Mouse (Mus musculus): ENCODE measurements around the gene Hist1h2bh. TPM values are rescaled to one million over a fixed set of nuclear protein-coding genes. Genes with fewer than 3 reads are reported as not detected.
"Not testable (repeated sequence)": the region's sequence is repeated elsewhere in the genome, so short reads cannot be mapped to it uniquely, and the experiment has no call there.

The Hist1h2bh gene
- polyA plus RNA-seq, 1 experiment from 2014 or later: 0.82 TPM

GRCm38 (mm10) chr13:23546694-23547093, 3.5 kb upstream of the Hist1h2bh start:
- Histone ChIP-seq H3K4me2 (ENCODE audit: low read depth) (no peak overlapping the region), H3K27me3 (ENCODE audit: control insufficient read depth, insufficient read depth, low read length) (no peaks in the 10 kb centered on the region), H3K4me1 (ENCODE audit: control insufficient read depth, insufficient read depth, low read length) (peaks cover 6% of the 10 kb centered on the region; the same call in 1 of the 2 replicates), H3K36me3 (ENCODE audit: control insufficient read depth, insufficient read depth, low read length) (no peaks in the 10 kb centered on the region), H3K9ac (ENCODE audit: low read length) (no peak overlapping the region), H3K9me3 (ENCODE audit: control insufficient read depth, low read length) (no peaks in the 10 kb centered on the region), H3K27ac (ENCODE audit: low read depth, low read length) (0 out of 2 replicates have a peak overlapping the region, but pooled peaks have one; percentile 1), H3K4me3 (ENCODE audit: low read depth, low read length) (no peak overlapping the region)
- DNase-seq (ENCODE audit: low spot score) (no peak), ATAC-seq (ENCODE audit: insufficient read depth, low FRiP score, low TSS enrichment) (no peak)
- WGBS: 85% methylated on average over 5 of the region's 5 CpGs

- ATAC-seq (ENCODE audit: insufficient read depth, low FRiP score, low TSS enrichment); H3K36me3 ChIP-seq (ENCODE audit: control insufficient read depth, insufficient read depth, low read length); H3K27me3 ChIP-seq (ENCODE audit: control insufficient read depth, insufficient read depth, low read length); DNase-seq (ENCODE audit: low spot score); H3K9me3 ChIP-seq (ENCODE audit: control insufficient read depth, low read length); H3K4me1 ChIP-seq (ENCODE audit: control insufficient read depth, insufficient read depth, low read length): not testable (repeated sequence)
- Histone ChIP-seq H3K27ac (ENCODE audit: low read depth, low read length) (peak overlapping the region; percentile 87), H3K4me3 (ENCODE audit: low read depth, low read length) (peak overlapping the region; percentile 42), H3K9ac (ENCODE audit: low read length) (peak overlapping the region; percentile 63), H3K4me2 (ENCODE audit: low read depth) (peak overlapping the region; percentile 36)
- WGBS: under 1% methylated on average over 8 of the region's 14 CpGs
These were observed 1.6 kb upstream of the Hist1h2bh start for GRCm38 (mm10) chr13:23544787-23545120.

DNA sequence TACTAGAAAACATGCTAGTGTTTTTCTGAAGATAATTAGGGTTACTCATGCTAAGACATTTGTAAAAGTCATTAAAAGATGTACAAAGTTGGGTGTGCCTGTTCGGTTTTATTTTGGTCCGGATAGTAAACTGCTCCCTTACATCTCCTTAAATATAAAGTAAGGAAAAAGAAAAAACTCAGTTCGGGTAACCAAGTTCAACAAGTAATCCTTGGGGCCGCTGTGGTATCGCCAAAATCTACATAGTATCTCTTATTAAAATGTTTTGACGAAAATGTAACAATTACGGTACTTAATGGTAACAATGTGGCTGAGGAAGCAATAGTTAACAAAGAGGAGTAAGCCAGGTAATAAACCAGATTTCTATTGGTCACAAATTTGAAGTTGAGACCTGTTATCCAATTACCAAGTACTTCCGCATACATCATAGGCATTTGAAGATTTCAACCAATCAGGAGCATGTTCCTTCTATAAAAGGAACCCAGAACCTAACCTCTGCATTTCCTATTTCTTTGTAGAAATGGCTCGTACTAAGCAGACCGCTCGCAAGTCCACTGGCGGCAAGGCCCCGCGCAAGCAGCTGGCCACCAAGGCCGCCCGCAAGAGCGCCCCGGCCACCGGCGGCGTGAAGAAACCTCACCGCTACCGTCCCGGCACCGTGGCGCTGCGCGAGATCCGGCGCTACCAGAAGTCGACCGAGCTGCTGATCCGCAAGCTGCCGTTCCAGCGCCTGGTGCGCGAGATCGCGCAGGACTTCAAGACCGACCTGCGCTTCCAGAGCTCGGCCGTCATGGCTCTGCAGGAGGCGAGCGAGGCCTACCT, 984 bp upstream of the Hist1h2bh start, which contains the start of gene Hist1h3f:
Gene Hist1h3f, plus strand, starts transcription at position 88 of the 822 bp plus-strand sequence.
- H3K4me2 ChIP-seq (ENCODE audit: low read depth): peak within 1 kb of the TSS; percentile 72
- under 1% methylated on average over 24 of the region's 45 CpGs for WGBS
- peak within 1 kb of the TSS; percentile 87 for H3K27ac ChIP-seq (ENCODE audit: low read depth, low read length)
- ATAC-seq (ENCODE audit: insufficient read depth, low FRiP score, low TSS enrichment) (peak; percentile 93), DNase-seq (ENCODE audit: low spot score) (peak; percentile 67)
- H3K9ac ChIP-seq (ENCODE audit: low read length): peak within 1 kb of the TSS; percentile 65
- peak within 1 kb of the TSS; percentile 42 for H3K4me3 ChIP-seq (ENCODE audit: low read depth, low read length)
- H3K27me3 ChIP-seq (ENCODE audit: control insufficient read depth, insufficient read depth, low read length): no peaks in the 10 kb centered on the region
- H3K9me3 ChIP-seq (ENCODE audit: control insufficient read depth, low read length): no peaks in the 10 kb centered on the region
- peaks cover 3% of the 10 kb centered on the region; the same call in 1 of the 2 replicates for H3K4me1 ChIP-seq (ENCODE audit: control insufficient read depth, insufficient read depth, low read length)
- no peaks in the 10 kb centered on the region for H3K36me3 ChIP-seq (ENCODE audit: control insufficient read depth, insufficient read depth, low read length)

GRCm38 (mm10) chr13:23542225-23542980, 789 bp downstream of the Hist1h2bh start:
- not testable (repeated sequence) for DNase-seq (ENCODE audit: low spot score); H3K4me1 ChIP-seq (ENCODE audit: control insufficient read depth, insufficient read depth, low read length); H3K27me3 ChIP-seq (ENCODE audit: control insufficient read depth, insufficient read depth, low read length); H3K36me3 ChIP-seq (ENCODE audit: control insufficient read depth, insufficient read depth, low read length); H3K9me3 ChIP-seq (ENCODE audit: control insufficient read depth, low read length); ATAC-seq (ENCODE audit: insufficient read depth, low FRiP score, low TSS enrichment)
- peak overlapping the region; percentile 60 for H3K4me2 ChIP-seq (ENCODE audit: low read depth)
- H3K9ac ChIP-seq (ENCODE audit: low read length): peak overlapping the region; percentile 65
- H3K27ac ChIP-seq (ENCODE audit: low read depth, low read length): peak overlapping the region; percentile 81
- H3K4me3 ChIP-seq (ENCODE audit: low read depth, low read length): peak overlapping the region; percentile 38
- 7% methylated on average over 3 of the region's 3 CpGs for WGBS

- no peaks in the 10 kb centered on the region for H3K9me3 ChIP-seq (ENCODE audit: control insufficient read depth, low read length)
- no peak overlapping the region for H3K9ac ChIP-seq (ENCODE audit: low read length)
- no peak overlapping the region for H3K4me3 ChIP-seq (ENCODE audit: low read depth, low read length)
- no peak for DNase-seq (ENCODE audit: low spot score)
- WGBS: 89% methylated on average over 3 of the region's 3 CpGs
- H3K27ac ChIP-seq (ENCODE audit: low read depth, low read length): no peak overlapping the region
- no peaks in the 10 kb centered on the region for H3K27me3 ChIP-seq (ENCODE audit: control insufficient read depth, insufficient read depth, low read length)
- ATAC-seq (ENCODE audit: insufficient read depth, low FRiP score, low TSS enrichment): no peak
- no peak overlapping the region for H3K4me2 ChIP-seq (ENCODE audit: low read depth)
- no peaks in the 10 kb centered on the region for H3K36me3 ChIP-seq (ENCODE audit: control insufficient read depth, insufficient read depth, low read length)
- peaks cover 4% of the 10 kb centered on the region; the same call in 1 of the 2 replicates for H3K4me1 ChIP-seq (ENCODE audit: control insufficient read depth, insufficient read depth, low read length)
These were observed 1.7 kb downstream of the Hist1h2bh start for GRCm38 (mm10) chr13:23541497-23541896.

GRCm38 (mm10) chr13:23539821-23540220, 3.4 kb downstream of the Hist1h2bh start:
- WGBS: 70% methylated on average over 1 of the region's 1 CpGs
- ATAC-seq (ENCODE audit: insufficient read depth, low FRiP score, low TSS enrichment); H3K4me1 ChIP-seq (ENCODE audit: control insufficient read depth, insufficient read depth, low read length): not testable (repeated sequence)

DNA sequence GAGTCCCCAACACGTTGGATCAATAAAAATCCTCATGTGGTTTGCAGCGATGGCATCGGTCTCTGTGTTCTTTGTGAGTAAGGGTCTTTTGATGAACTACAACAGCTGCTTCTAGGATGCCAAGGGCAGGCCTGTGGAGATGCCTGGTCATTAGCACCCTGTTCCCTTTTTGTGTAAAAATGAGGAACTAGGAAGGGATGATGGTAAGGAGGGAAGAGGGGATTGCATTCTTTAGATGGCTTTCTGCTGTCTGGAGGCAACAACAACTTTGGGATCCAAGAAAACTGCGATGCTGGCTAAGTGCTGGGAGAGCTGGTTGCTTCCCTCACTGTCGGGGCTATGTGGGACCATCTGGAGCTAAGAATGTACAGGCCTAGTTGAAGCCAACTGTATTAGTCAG, 4.9 kb downstream of the Hist1h2bh start:
- peaks cover 9% of the 10 kb centered on the region; the same call in 1 of the 2 replicates for H3K4me1 ChIP-seq (ENCODE audit: control insufficient read depth, insufficient read depth, low read length)
- H3K4me3 ChIP-seq (ENCODE audit: low read depth, low read length): no peak overlapping the region
- no peak overlapping the region for H3K27ac ChIP-seq (ENCODE audit: low read depth, low read length)
- ATAC-seq (ENCODE audit: insufficient read depth, low FRiP score, low TSS enrichment) (no peak), DNase-seq (ENCODE audit: low spot score) (peak; percentile 5)
- H3K36me3 ChIP-seq (ENCODE audit: control insufficient read depth, insufficient read depth, low read length): no peaks in the 10 kb centered on the region
- H3K27me3 ChIP-seq (ENCODE audit: control insufficient read depth, insufficient read depth, low read length): no peaks in the 10 kb centered on the region
- WGBS: 76% methylated on average over 5 of the region's 5 CpGs
- no peaks in the 10 kb centered on the region for H3K9me3 ChIP-seq (ENCODE audit: control insufficient read depth, low read length)
- no peak overlapping the region for H3K4me2 ChIP-seq (ENCODE audit: low read depth)
- no peak overlapping the region for H3K9ac ChIP-seq (ENCODE audit: low read length)

More at GRCm38 (mm10) chr13:23539821-23540220, 3.4 kb downstream of the Hist1h2bh start:
- H3K9ac ChIP-seq (ENCODE audit: low read length); H3K27ac ChIP-seq (ENCODE audit: low read depth, low read length); H3K4me2 ChIP-seq (ENCODE audit: low read depth); DNase-seq (ENCODE audit: low spot score); H3K9me3 ChIP-seq (ENCODE audit: control insufficient read depth, low read length); H3K4me3 ChIP-seq (ENCODE audit: low read depth, low read length); H3K36me3 ChIP-seq (ENCODE audit: control insufficient read depth, insufficient read depth, low read length); H3K27me3 ChIP-seq (ENCODE audit: control insufficient read depth, insufficient read depth, low read length): not testable (repeated sequence)

DNA sequence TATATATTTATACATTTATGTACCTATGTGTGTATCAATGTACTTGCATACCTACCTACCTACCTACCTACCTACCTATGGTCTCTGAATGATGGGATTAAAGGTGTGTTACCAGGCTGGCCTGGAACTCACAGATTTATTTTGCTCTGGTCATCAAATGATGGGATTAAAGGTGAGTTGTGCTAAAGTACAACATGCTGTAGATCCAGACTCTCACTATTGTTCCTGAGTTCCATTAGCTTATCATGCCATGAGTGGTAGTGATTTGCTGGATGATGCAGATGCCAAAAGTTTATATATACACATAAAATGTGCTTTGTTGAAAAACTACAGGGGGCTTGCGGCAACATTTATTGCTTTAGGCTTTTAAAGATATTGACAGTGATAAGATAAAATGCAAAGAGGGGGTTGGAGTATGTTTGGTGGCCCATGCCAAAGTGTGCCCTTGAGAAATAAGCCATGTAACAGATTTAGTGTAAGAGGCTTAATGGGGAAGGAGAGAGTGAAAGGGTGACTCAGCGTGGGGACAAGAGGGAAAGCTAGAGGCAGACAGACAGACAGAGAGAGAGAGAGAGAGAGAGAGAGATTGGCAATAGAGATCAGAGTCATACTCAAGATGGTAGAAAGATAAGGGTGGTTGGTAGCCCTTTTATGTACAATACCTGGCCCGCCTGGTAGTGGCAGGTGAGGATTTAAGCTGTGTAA, 6.0 kb downstream of the Hist1h2bh start:
- Histone ChIP-seq H3K4me3 (ENCODE audit: low read depth, low read length) (no peak overlapping the region; the same call in 1 of the 2 replicates), H3K27ac (ENCODE audit: low read depth, low read length) (no peak overlapping the region), H3K4me2 (ENCODE audit: low read depth) (peak overlapping the region; percentile 73), H3K9me3 (ENCODE audit: control insufficient read depth, low read length) (no peaks in the 10 kb centered on the region), H3K9ac (ENCODE audit: low read length) (no peak overlapping the region), H3K36me3 (ENCODE audit: control insufficient read depth, insufficient read depth, low read length) (no peaks in the 10 kb centered on the region), H3K27me3 (ENCODE audit: control insufficient read depth, insufficient read depth, low read length) (no peaks in the 10 kb centered on the region), H3K4me1 (ENCODE audit: control insufficient read depth, insufficient read depth, low read length) (peaks cover 13% of the 10 kb centered on the region; the same call in 1 of the 2 replicates)
- DNase-seq (ENCODE audit: low spot score): no peak
- ATAC-seq (ENCODE audit: insufficient read depth, low FRiP score, low TSS enrichment): no peak
- WGBS: 86% methylated on average over 3 of the region's 3 CpGs

Data from neural tube, embryonic 11.5 days (tissue).